Mouse (Mus musculus) ES-E14 (cell line): ENCODE measurements around the gene Ncaph. TPM values are rescaled to one million over a fixed set of nuclear protein-coding genes. Genes with fewer than 3 reads are reported as not detected.

Source experiments
- DNase-seq: peaks from one replicate; pipeline ENCODE4 v3.0.0-alpha.2; 2013; ENCODE audit warnings: low read depth, low spot score
- H3K27ac ChIP-seq: 2 replicates; pipeline ENCODE4 v1.5.1; 2012; ENCODE audit warnings: low read depth, mild to moderate bottlenecking, low read length, moderate library complexity, mixed read lengths; ENCODE audit not compliant: poor library complexity, insufficient read depth, severe bottlenecking
- H3K36me3 ChIP-seq: 2 replicates; pipeline ENCODE4 v1.6.1; 2012; ENCODE audit warnings: mild to moderate bottlenecking, low read length, moderate library complexity, mixed read lengths; ENCODE audit not compliant: control insufficient read depth, poor library complexity, insufficient read depth, severe bottlenecking
- H3K4me1 ChIP-seq, 2 experiments: fragments of 150-350 bp in 1 of 2; sonication (generic) in 1 of 2; 2 replicates each; pipeline ENCODE4 v1.6.1; 2012; ENCODE audit warnings: low read length in 2 of 2, mild to moderate bottlenecking in 1 of 2, mixed read lengths in 1 of 2; ENCODE audit not compliant: control insufficient read depth in 2 of 2, insufficient read depth in 2 of 2, poor library complexity in 1 of 2
- H3K4me3 ChIP-seq, 2 experiments: fragments of 150-350 bp in 1 of 2; sonication (generic) in 1 of 2; 2 replicates each; pipeline ENCODE4 v1.5.1; 2012; ENCODE audit warnings: low read length in 2 of 2, low read depth in 1 of 2, mild to moderate bottlenecking in 1 of 2, mixed read lengths in 1 of 2; ENCODE audit not compliant: insufficient read depth in 1 of 2, poor library complexity in 1 of 2, severe bottlenecking in 1 of 2
- H3K9ac ChIP-seq: 2 replicates; pipeline ENCODE4 v1.6.1; 2012; ENCODE audit warnings: low read depth, mild to moderate bottlenecking, low read length, mixed read lengths; ENCODE audit not compliant: poor library complexity, insufficient read depth, severe bottlenecking
- H3K9me3 ChIP-seq: fragments of 150-350 bp; sonication (generic); 2 replicates; pipeline ENCODE4 v1.6.1; 2012; ENCODE audit warnings: low read depth, mild to moderate bottlenecking, low read length; ENCODE audit not compliant: control insufficient read depth, insufficient read depth
- CHD2 ChIP-seq: IDR thresholded peaks from 2 replicates; pipeline ENCODE4 v1.6.1; 2014; ENCODE audit warnings: mild to moderate bottlenecking, low read depth, low read length, inconsistent platforms
- HCFC1 ChIP-seq: IDR thresholded peaks from 2 replicates; pipeline ENCODE4 v1.6.1; 2012; ENCODE audit warnings: low read length, inconsistent platforms, borderline replicate concordance; ENCODE audit not compliant: insufficient read depth
- MAFK ChIP-seq: IDR thresholded peaks from 2 replicates; pipeline ENCODE4 v1.6.1; 2014; ENCODE audit warnings: mild to moderate bottlenecking, low read depth, low read length, inconsistent platforms; ENCODE audit not compliant: insufficient read depth
- ZC3H11A ChIP-seq: IDR thresholded peaks from 2 replicates; pipeline ENCODE4 v1.6.1; 2012; ENCODE audit warnings: low read depth, mild to moderate bottlenecking, inconsistent platforms, low read length, borderline replicate concordance
- ZNF384 ChIP-seq: IDR thresholded peaks from 2 replicates; pipeline ENCODE4 v1.6.1; 2012; ENCODE audit warnings: low read depth, low read length, inconsistent platforms
- in situ Hi-C, 2 experiments: fragments of 600-800 bp; cut with MboI; formaldehyde crosslinking; loops; one replicate each; pipeline ENCODE4 v1.15.1; 2025; ENCODE audit warnings: low sequenced_read_pairs in 2 of 2, inconsistent platforms in 1 of 2; ENCODE audit not compliant: unreplicated experiment in 2 of 2
- total RNA-seq: library from RNA; depleted of rRNA; stranded (reverse); fragments of 300-350 nt; gene quantifications from 2 replicates; pipeline ENCODE4 v1.2.3, GENCODE M21; 2012

The Ncaph gene
- total RNA-seq, 1 experiment = 45.9 TPM

GRCm38 (mm10) chr2:127140011-127140410 lies 6.3 kb upstream of the Ncaph start:
- no peak overlapping the region for H3K4me3 ChIP-seq
- no peak overlapping the region for H3K9ac ChIP-seq
- DNase-seq = no peak
- H3K9me3 ChIP-seq = no peaks in the 10 kb centered on the region
- peaks cover 0 to 18% of the 10 kb centered on the region in 2 experiments; a peak in 2 of 4 replicates for H3K4me1 ChIP-seq
- peaks cover 12% of the 10 kb centered on the region for H3K36me3 ChIP-seq
- TF ChIP-seq MAFK (no peak), HCFC1 (no peak), ZNF384 (no peak), CHD2 (no peak)
- no peak overlapping the region for H3K27ac ChIP-seq
- in situ Hi-C loops = no loop called here

GRCm38 (mm10) chr2:127139605-127140004 lies 5.9 kb upstream of the Ncaph start:
- H3K27ac ChIP-seq = no peak overlapping the region
- DNase-seq = no peak
- no peak overlapping the region for H3K9ac ChIP-seq
- in situ Hi-C loops = no loop called here
- H3K9me3 ChIP-seq = no peaks in the 10 kb centered on the region
- peaks cover 12% of the 10 kb centered on the region for H3K36me3 ChIP-seq
- H3K4me3 ChIP-seq = no peak overlapping the region
- H3K4me1 ChIP-seq = peaks cover 0 to 18% of the 10 kb centered on the region in 2 experiments; a peak in 2 of 4 replicates
- no peak for TF ChIP-seq MAFK
- TF ChIP-seq HCFC1 = no peak
- no peak for TF ChIP-seq ZC3H11A
- TF ChIP-seq ZNF384 = no peak
- TF ChIP-seq CHD2 = no peak

GRCm38 (mm10) chr2:127139094-127139493 lies 5.3 kb upstream of the Ncaph start:
- Histone ChIP-seq H3K4me1 (peaks cover 0 to 18% of the 10 kb centered on the region in 2 experiments; a peak in 2 of 4 replicates), H3K27ac (no peak overlapping the region), H3K4me3 (no peak overlapping the region), H3K9me3 (no peaks in the 10 kb centered on the region), H3K36me3 (peaks cover 12% of the 10 kb centered on the region), H3K9ac (no peak overlapping the region)
- in situ Hi-C loops = no loop called here
- TF ChIP-seq MAFK (no peak), CHD2 (no peak), ZC3H11A (no peak), ZNF384 (no peak), HCFC1 (no peak)
- DNase-seq = no peak

GRCm38 (mm10) chr2:127138449-127138848 lies 4.7 kb upstream of the Ncaph start:
- Histone ChIP-seq H3K4me1 (peaks cover 0 to 17% of the 10 kb centered on the region in 2 experiments; a peak in 2 of 4 replicates), H3K4me3 (no peak overlapping the region), H3K36me3 (peaks cover 12% of the 10 kb centered on the region), H3K9ac (no peak overlapping the region), H3K27ac (no peak overlapping the region), H3K9me3 (no peaks in the 10 kb centered on the region)
- in situ Hi-C loops = no loop called here
- TF ChIP-seq MAFK = no peak
- no peak for TF ChIP-seq HCFC1
- TF ChIP-seq ZC3H11A = no peak
- no peak for TF ChIP-seq ZNF384
- no peak for TF ChIP-seq CHD2
- no peak for DNase-seq

- peaks cover 0 to 16% of the 10 kb centered on the region in 2 experiments; a peak in 2 of 4 replicates for H3K4me1 ChIP-seq
- no peak overlapping the region for H3K4me3 ChIP-seq
- DNase-seq = no peak
- no peak overlapping the region for H3K27ac ChIP-seq
- peaks cover 12% of the 10 kb centered on the region for H3K36me3 ChIP-seq
- H3K9ac ChIP-seq = peak overlapping the region; percentile 42
- no peak for TF ChIP-seq ZNF384
- TF ChIP-seq HCFC1 = no peak
- no peak for TF ChIP-seq MAFK
- TF ChIP-seq CHD2 = no peak
- no peak for TF ChIP-seq ZC3H11A
- in situ Hi-C loops = no loop called here
- H3K9me3 ChIP-seq = no peaks in the 10 kb centered on the region
These were observed 4.2 kb upstream of the Ncaph start for GRCm38 (mm10) chr2:127137838-127138420.
